Mouse (Mus musculus): Measurements from ENCODE around the gene Card10. TPM values are rescaled to one million over a fixed set of nuclear protein-coding genes. Genes with fewer than 3 reads are reported as not detected.

Card10 gene
- polyA plus RNA-seq, 1 experiment from 2014 or later: 5.2 TPM

GRCm38 (mm10) chr15:78782348-78783103 lies 20.3 kb downstream of the Card10 start:
- no peak overlapping the region for H3K9ac ChIP-seq (ENCODE audit: low read depth, low read length)
- no peaks in the 10 kb centered on the region for H3K27me3 ChIP-seq (replicated peaks; ENCODE audit: control insufficient read depth, insufficient read depth, low read length)
- H3K27ac ChIP-seq (ENCODE audit: low read length): no peak overlapping the region
- peaks cover 30% of the 10 kb centered on the region for H3K4me1 ChIP-seq (ENCODE audit: control insufficient read depth, insufficient read depth, low read length)
- H3K4me2 ChIP-seq (ENCODE audit: low read depth, low read length): no peak overlapping the region
- WGBS: 72% methylated on average over 14 of the region's 14 CpGs
- no peak for ATAC-seq
- H3K9me3 ChIP-seq (ENCODE audit: control insufficient read depth, low read length): no peaks in the 10 kb centered on the region; the same call in 1 of the 2 replicates
- no peaks in the 10 kb centered on the region for H3K36me3 ChIP-seq (ENCODE audit: control insufficient read depth, insufficient read depth, low read length)
- H3K4me3 ChIP-seq (ENCODE audit: low read length): no peak overlapping the region

- Histone ChIP-seq H3K27ac (ENCODE audit: low read length) (no peak overlapping the region), H3K4me3 (ENCODE audit: low read length) (no peak overlapping the region), H3K27me3 (replicated peaks; ENCODE audit: control insufficient read depth, insufficient read depth, low read length) (no peaks in the 10 kb centered on the region), H3K4me2 (ENCODE audit: low read depth, low read length) (no peak overlapping the region), H3K4me1 (ENCODE audit: control insufficient read depth, insufficient read depth, low read length) (peaks cover 16% of the 10 kb centered on the region), H3K9ac (ENCODE audit: low read depth, low read length) (no peak overlapping the region), H3K36me3 (ENCODE audit: control insufficient read depth, insufficient read depth, low read length) (no peaks in the 10 kb centered on the region; the same call in 1 of the 2 replicates), H3K9me3 (ENCODE audit: control insufficient read depth, low read length) (no peaks in the 10 kb centered on the region; the same call in 1 of the 2 replicates)
- 62% methylated on average over 7 of the region's 7 CpGs for WGBS
- peak; percentile 73 for ATAC-seq
Observed at GRCm38 (mm10) chr15:78780908-78781307, 21.9 kb downstream of the Card10 start.

- Histone ChIP-seq H3K4me1 (ENCODE audit: control insufficient read depth, insufficient read depth, low read length) (peaks cover 15% of the 10 kb centered on the region), H3K4me3 (ENCODE audit: low read length) (no peak overlapping the region), H3K27me3 (replicated peaks; ENCODE audit: control insufficient read depth, insufficient read depth, low read length) (no peaks in the 10 kb centered on the region), H3K36me3 (ENCODE audit: control insufficient read depth, insufficient read depth, low read length) (peaks cover 2% of the 10 kb centered on the region; the same call in 1 of the 2 replicates), H3K4me2 (ENCODE audit: low read depth, low read length) (no peak overlapping the region), H3K9ac (ENCODE audit: low read depth, low read length) (no peak overlapping the region), H3K9me3 (ENCODE audit: control insufficient read depth, low read length) (no peaks in the 10 kb centered on the region; the same call in 1 of the 2 replicates), H3K27ac (ENCODE audit: low read length) (no peak overlapping the region)
- 92% methylated on average over 14 of the region's 14 CpGs for WGBS
- no peak for ATAC-seq
Observed at GRCm38 (mm10) chr15:78780359-78780758, 22.5 kb downstream of the Card10 start.

- Histone ChIP-seq H3K27me3 (replicated peaks; ENCODE audit: control insufficient read depth, insufficient read depth, low read length) (no peaks in the 10 kb centered on the region), H3K9me3 (ENCODE audit: control insufficient read depth, low read length) (no peaks in the 10 kb centered on the region; the same call in 1 of the 2 replicates), H3K27ac (ENCODE audit: low read length) (no peak overlapping the region), H3K36me3 (ENCODE audit: control insufficient read depth, insufficient read depth, low read length) (peaks cover 2% of the 10 kb centered on the region; the same call in 1 of the 2 replicates), H3K4me1 (ENCODE audit: control insufficient read depth, insufficient read depth, low read length) (peaks cover 15% of the 10 kb centered on the region), H3K4me3 (ENCODE audit: low read length) (no peak overlapping the region), H3K9ac (ENCODE audit: low read depth, low read length) (no peak overlapping the region), H3K4me2 (ENCODE audit: low read depth, low read length) (no peak overlapping the region)
- ATAC-seq: no peak
- WGBS: 84% methylated on average over 5 of the region's 5 CpGs
Observed at GRCm38 (mm10) chr15:78779690-78780089, 23.2 kb downstream of the Card10 start.

- Histone ChIP-seq H3K4me1 (ENCODE audit: control insufficient read depth, insufficient read depth, low read length) (peaks cover 15% of the 10 kb centered on the region), H3K4me3 (ENCODE audit: low read length) (no peak overlapping the region), H3K4me2 (ENCODE audit: low read depth, low read length) (no peak overlapping the region), H3K27me3 (replicated peaks; ENCODE audit: control insufficient read depth, insufficient read depth, low read length) (no peaks in the 10 kb centered on the region), H3K9me3 (ENCODE audit: control insufficient read depth, low read length) (no peaks in the 10 kb centered on the region; the same call in 1 of the 2 replicates), H3K27ac (ENCODE audit: low read length) (no peak overlapping the region), H3K9ac (ENCODE audit: low read depth, low read length) (no peak overlapping the region), H3K36me3 (ENCODE audit: control insufficient read depth, insufficient read depth, low read length) (peaks cover 2% of the 10 kb centered on the region; the same call in 1 of the 2 replicates)
- WGBS: 74% methylated on average over 8 of the region's 8 CpGs
- ATAC-seq: 0 out of 2 replicates have a peak, but pooled peaks have one; percentile 36
Observed at GRCm38 (mm10) chr15:78779253-78779652, 23.6 kb downstream of the Card10 start.

GRCm38 (mm10) chr15:78778077-78778870 lies 24.6 kb downstream of the Card10 start:
- Histone ChIP-seq H3K4me3 (ENCODE audit: low read length) (no peak overlapping the region), H3K27ac (ENCODE audit: low read length) (peak overlapping the region; percentile 49; the same call in 1 of the 2 replicates), H3K9me3 (ENCODE audit: control insufficient read depth, low read length) (no peaks in the 10 kb centered on the region; the same call in 1 of the 2 replicates), H3K27me3 (replicated peaks; ENCODE audit: control insufficient read depth, insufficient read depth, low read length) (no peaks in the 10 kb centered on the region), H3K36me3 (ENCODE audit: control insufficient read depth, insufficient read depth, low read length) (peaks cover 2% of the 10 kb centered on the region; the same call in 1 of the 2 replicates), H3K9ac (ENCODE audit: low read depth, low read length) (no peak overlapping the region), H3K4me2 (ENCODE audit: low read depth, low read length) (no peak overlapping the region), H3K4me1 (ENCODE audit: control insufficient read depth, insufficient read depth, low read length) (peaks cover 20% of the 10 kb centered on the region)
- peak; percentile 36 for ATAC-seq
- 52% methylated on average over 14 of the region's 15 CpGs for WGBS

GRCm38 (mm10) chr15:78773290-78773729 lies 29.5 kb downstream of the Card10 start, which contains the start of gene Mfng:
Mfng (minus strand) TSS chr15:78773475.
- Histone ChIP-seq H3K4me2 (ENCODE audit: low read depth, low read length) (peak within 1 kb of the TSS; percentile 46), H3K27ac (ENCODE audit: low read length) (peak within 1 kb of the TSS; percentile 46)

GRCm38 (mm10) chr15:78772856-78773255 lies 30.0 kb downstream of the Card10 start:
- H3K27me3 ChIP-seq (replicated peaks; ENCODE audit: control insufficient read depth, insufficient read depth, low read length): no peaks in the 10 kb centered on the region
- peak overlapping the region; percentile 40 for H3K4me3 ChIP-seq (ENCODE audit: low read length)
- H3K9ac ChIP-seq (ENCODE audit: low read depth, low read length): peak overlapping the region; percentile 53
- H3K4me1 ChIP-seq (ENCODE audit: control insufficient read depth, insufficient read depth, low read length): 0 out of 2 replicates have a peak, but pooled peaks cover 8% of the 10 kb centered on the region
- ATAC-seq: no peak
- 35% methylated on average over 14 of the region's 14 CpGs for WGBS
- peaks cover 2% of the 10 kb centered on the region; the same call in 1 of the 2 replicates for H3K36me3 ChIP-seq (ENCODE audit: control insufficient read depth, insufficient read depth, low read length)
- H3K4me2 ChIP-seq (ENCODE audit: low read depth, low read length): peak overlapping the region; percentile 46
- H3K27ac ChIP-seq (ENCODE audit: low read length): peak overlapping the region; percentile 46
- peaks cover 6% of the 10 kb centered on the region; the same call in 1 of the 2 replicates for H3K9me3 ChIP-seq (ENCODE audit: control insufficient read depth, low read length)

More at GRCm38 (mm10) chr15:78773290-78773729, 29.5 kb downstream of the Card10 start, which contains the start of gene Mfng:
- 0% methylated on average over 11 of the region's 11 CpGs for WGBS
- ATAC-seq: peak; percentile 92
- H3K9me3 ChIP-seq (ENCODE audit: control insufficient read depth, low read length): peaks cover 6% of the 10 kb centered on the region; the same call in 1 of the 2 replicates
- no peaks in the 10 kb centered on the region for H3K27me3 ChIP-seq (replicated peaks; ENCODE audit: control insufficient read depth, insufficient read depth, low read length)
- H3K36me3 ChIP-seq (ENCODE audit: control insufficient read depth, insufficient read depth, low read length): peaks cover 2% of the 10 kb centered on the region; the same call in 1 of the 2 replicates
- H3K4me3 ChIP-seq (ENCODE audit: low read length): peak within 1 kb of the TSS; percentile 40
- 0 out of 2 replicates have a peak, but pooled peaks cover 8% of the 10 kb centered on the region for H3K4me1 ChIP-seq (ENCODE audit: control insufficient read depth, insufficient read depth, low read length)
- H3K9ac ChIP-seq (ENCODE audit: low read depth, low read length): peak within 1 kb of the TSS; percentile 53
